Mouse (Mus musculus) small intestine, adult 2 months (tissue): ENCODE results near the gene Rad23b.

Experiments
- CTCF ChIP-seq: fragments of 200-500 bp; IDR thresholded peaks from 2 replicates; pipeline ENCODE4 v1.5.1; 2012; ENCODE audit warnings: low read depth, mild to moderate bottlenecking, control low read depth, inconsistent platforms, low read length, moderate library complexity, mixed read lengths; ENCODE audit not compliant: insufficient replicate concordance, insufficient read length; ENCODE audit errors: extremely low read depth
- POLR2A ChIP-seq: fragments of 200-500 bp; IDR thresholded peaks from 2 replicates; pipeline ENCODE4 v1.6.1; 2012; ENCODE audit warnings: low read depth, mild to moderate bottlenecking, control low read depth, inconsistent platforms, low read length, moderate library complexity

DNA sequence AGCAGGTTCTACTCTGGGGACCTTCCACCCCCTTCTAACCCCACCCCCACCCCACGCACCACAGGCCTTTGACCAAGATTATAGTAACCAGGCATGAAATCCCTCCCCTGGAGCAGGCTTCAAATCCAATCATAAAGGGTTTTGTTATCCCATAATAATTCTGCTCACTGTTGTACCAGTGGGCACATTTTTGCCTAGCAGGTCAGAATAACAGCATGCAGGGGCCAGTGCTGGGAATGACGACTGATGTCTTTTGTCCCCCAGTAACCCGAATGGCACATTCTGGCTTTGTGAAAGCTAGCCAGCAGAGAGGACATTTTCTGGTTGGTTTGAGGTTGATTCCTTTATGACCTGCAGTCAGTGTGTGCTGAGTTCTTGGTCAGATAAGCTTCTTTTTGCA is 55.5 kb downstream of the Rad23b start:
- TF ChIP-seq CTCF: no peak
- TF ChIP-seq POLR2A: no peak
